Mouse (Mus musculus) CD4-positive, CD25-positive, alpha-beta regulatory T cell, adult 4 months (primary cell): Measurements from ENCODE around the gene Sparc. TPM values are rescaled to one million over a fixed set of nuclear protein-coding genes. Genes with fewer than 3 reads are reported as not detected.

Experiments
- ATAC-seq: one replicate; pipeline ENCODE4 v1.8.0; 2017
- polyA plus RNA-seq, 2 experiments: library from polyadenylated mRNA; unstranded; fragments of 100-300 nt; shearing (Covaris generic); gene quantifications; one replicate each; pipeline ENCODE4 v1.2.1; 2017

Sparc gene
- polyA plus RNA-seq: under 1 TPM in 1 of 2 experiments, not detected in 1; 0.28 TPM

GRCm38 (mm10) chr11:55422978-55423377 is at the start of gene Sparc:
Gene Sparc, minus strand, starts transcription at chr11:55423183.
- ATAC-seq: no peak

GRCm38 (mm10) chr11:55471467-55471866 is 48.5 kb upstream of the Sparc start:
- no peak for ATAC-seq

- no peak for ATAC-seq
Measured at GRCm38 (mm10) chr11:55470761-55471160, 47.8 kb upstream of the Sparc start.

GRCm38 (mm10) chr11:55469923-55470691 is 47.1 kb upstream of the Sparc start:
- ATAC-seq: peak; percentile 1

- ATAC-seq: peak; percentile 87
Measured at GRCm38 (mm10) chr11:55469048-55469843, 46.3 kb upstream of the Sparc start, which contains the start of gene G3bp1. Gene G3bp1, plus strand, starts transcription at chr11:55469685.

GRCm38 (mm10) chr11:55468611-55469047 is 45.6 kb upstream of the Sparc start:
- ATAC-seq: no peak

- ATAC-seq: no peak
Measured at GRCm38 (mm10) chr11:55468012-55468411, 45.0 kb upstream of the Sparc start.

GRCm38 (mm10) chr11:55465177-55465576 is 42.2 kb upstream of the Sparc start:
- ATAC-seq: no peak

GRCm38 (mm10) chr11:55464707-55465106 is 41.7 kb upstream of the Sparc start:
- no peak for ATAC-seq

- no peak for ATAC-seq
Measured at GRCm38 (mm10) chr11:55462149-55462548, 39.2 kb upstream of the Sparc start.

GRCm38 (mm10) chr11:55461019-55461645 is 38.1 kb upstream of the Sparc start, which contains the start of gene Atox1:
Gene Atox1, minus strand, starts transcription at chr11:55461239.
- ATAC-seq: peak; percentile 97

GRCm38 (mm10) chr11:55460559-55461018 is 37.6 kb upstream of the Sparc start:
- peak; percentile 31 for ATAC-seq

- no peak for ATAC-seq
Measured at GRCm38 (mm10) chr11:55459850-55460558, 37.0 kb upstream of the Sparc start.

GRCm38 (mm10) chr11:55458501-55458900 is 35.5 kb upstream of the Sparc start:
- no peak for ATAC-seq

- ATAC-seq: no peak
Measured at GRCm38 (mm10) chr11:55455166-55455565, 32.2 kb upstream of the Sparc start.

- no peak for ATAC-seq
Measured at GRCm38 (mm10) chr11:55453640-55454039, 30.7 kb upstream of the Sparc start.

- no peak for ATAC-seq
Measured at GRCm38 (mm10) chr11:55450311-55450710, 27.3 kb upstream of the Sparc start.

- no peak for ATAC-seq
Measured at GRCm38 (mm10) chr11:55449531-55449930, 26.5 kb upstream of the Sparc start.

GRCm38 (mm10) chr11:55446579-55446978 is 23.6 kb upstream of the Sparc start:
- ATAC-seq: no peak

- ATAC-seq: no peak
Measured at GRCm38 (mm10) chr11:55444772-55445171, 21.8 kb upstream of the Sparc start.

- ATAC-seq: no peak
Measured at GRCm38 (mm10) chr11:55439718-55440117, 16.7 kb upstream of the Sparc start.

- ATAC-seq: no peak
Measured at GRCm38 (mm10) chr11:55438031-55438430, 15.0 kb upstream of the Sparc start.
